Mouse (Mus musculus) neural tube, embryonic 11.5 days (tissue): ENCODE data around the gene BC024978. TPM values are rescaled to one million over a fixed set of nuclear protein-coding genes. Genes with fewer than 3 reads are reported as not detected.
A peak's percentile ranks its signal among the peaks of the same experiment; 100 is the strongest.

ENCODE experiments used
- ATAC-seq: fragments of 200-750 bp; cut with Nextera tagmentation; 2 replicates; pipeline ENCODE4 v1.8.0; 2017; ENCODE audit warnings: moderate number of reproducible peaks, mild to moderate bottlenecking, moderate TSS enrichment, moderate library complexity; ENCODE audit not compliant: insufficient read depth, low FRiP score, low TSS enrichment
- DNase-seq: peaks from one replicate; pipeline ENCODE4 v3.0.0-alpha.2; 2015; ENCODE audit warnings: low spot score
- H3K27ac ChIP-seq: fragments of 300-500 bp; sonication (generic); 2 replicates; pipeline ENCODE4 v1.5.1; 2014; ENCODE audit warnings: low read depth, mild to moderate bottlenecking, low read length
- H3K27me3 ChIP-seq: fragments of 300-500 bp; sonication (generic); 2 replicates; pipeline ENCODE4 v1.6.1; 2014; ENCODE audit warnings: mild to moderate bottlenecking, low read length, mixed read lengths; ENCODE audit not compliant: control insufficient read depth, insufficient read depth
- H3K36me3 ChIP-seq: fragments of 300-500 bp; sonication (generic); 2 replicates; pipeline ENCODE4 v1.6.1; 2014; ENCODE audit warnings: mild to moderate bottlenecking, low read length, moderate library complexity, mixed read lengths; ENCODE audit not compliant: control insufficient read depth, insufficient read depth
- H3K4me1 ChIP-seq: fragments of 300-500 bp; sonication (generic); 2 replicates; pipeline ENCODE4 v1.6.1; 2014; ENCODE audit warnings: low read length, mixed read lengths; ENCODE audit not compliant: control insufficient read depth, insufficient read depth
- H3K4me2 ChIP-seq: fragments of 300-500 bp; sonication (generic); 2 replicates; pipeline ENCODE4 v1.6.1; 2014; ENCODE audit warnings: low read depth, mild to moderate bottlenecking, moderate library complexity
- H3K4me3 ChIP-seq: fragments of 300-500 bp; sonication (generic); 2 replicates; pipeline ENCODE4 v1.5.1; 2014; ENCODE audit warnings: low read depth, low read length
- H3K9ac ChIP-seq: fragments of 300-500 bp; sonication (generic); 2 replicates; pipeline ENCODE4 v1.6.1; 2014; ENCODE audit warnings: mild to moderate bottlenecking, low read length
- H3K9me3 ChIP-seq: fragments of 300-500 bp; sonication (generic); 2 replicates; pipeline ENCODE4 v1.6.1; 2016; ENCODE audit warnings: low read length; ENCODE audit not compliant: control insufficient read depth
- WGBS: fragments of 180-500 bp; shearing (Covaris S2); extraction: QIAGEN DNeasy Blood & Tissue Kit; methylation state at CpG from one replicate; pipeline ENCODE4 v1.1.7; 2014; 5-methylcytosine and 5-hydroxymethylcytosine counted together
- polyA plus RNA-seq: library from polyadenylated mRNA; unstranded; fragments of >200 nt; fragmentation: Nextera tagmentation; extraction: Ambion mirVana; gene quantifications from 2 replicates; pipeline ENCODE4 v1.2.1, GENCODE M21; 2014

Gene BC024978
- 3.8 and 4.4 TPM in 2 replicates for polyA plus RNA-seq

- peak within 1 kb of the TSS; percentile 77 for H3K4me2 ChIP-seq
- H3K9ac ChIP-seq: peak within 1 kb of the TSS; percentile 77
- H3K27me3 ChIP-seq: no peaks in the 10 kb centered on the region
- ATAC-seq (peak; percentile 99), DNase-seq (peak; percentile 94)
- WGBS: under 1% methylated on average over 64 of the region's 64 CpGs
- H3K36me3 ChIP-seq: peaks cover 21% of the 10 kb centered on the region
- peak within 1 kb of the TSS; percentile 93 for H3K27ac ChIP-seq
- peak within 1 kb of the TSS; percentile 63 for H3K4me3 ChIP-seq
- H3K4me1 ChIP-seq: peaks cover 4% of the 10 kb centered on the region
- no peaks in the 10 kb centered on the region for H3K9me3 ChIP-seq
Measured at GRCm38 (mm10) chr7:27195681-27196611, at the start of gene BC024978, which contains the start of gene Snrpa. TSS of gene BC024978 (plus strand) at chr7:27195781. TSS of gene Snrpa (minus strand) at chr7:27196271.

GRCm38 (mm10) chr7:27153205-27153764 lies 42.3 kb upstream of the BC024978 start, which contains the start of gene Cyp2t4:
TSS of gene Cyp2t4 (plus strand) at chr7:27153714.
- ATAC-seq (no peak), DNase-seq (no peak)
- Histone ChIP-seq H3K9me3 (no peaks in the 10 kb centered on the region), H3K4me2 (no peak within 1 kb of the TSS), H3K4me1 (no peaks in the 10 kb centered on the region), H3K27ac (no peak within 1 kb of the TSS), H3K27me3 (no peaks in the 10 kb centered on the region), H3K4me3 (no peak within 1 kb of the TSS), H3K36me3 (peaks cover 6% of the 10 kb centered on the region), H3K9ac (no peak within 1 kb of the TSS)
- WGBS: 87% methylated on average over 10 of the region's 10 CpGs

GRCm38 (mm10) chr7:27156005-27156404 lies 39.6 kb upstream of the BC024978 start:
- Histone ChIP-seq H3K9me3 (no peaks in the 10 kb centered on the region), H3K27me3 (no peaks in the 10 kb centered on the region), H3K4me2 (no peak overlapping the region), H3K36me3 (peaks cover 14% of the 10 kb centered on the region), H3K27ac (no peak overlapping the region), H3K9ac (no peak overlapping the region), H3K4me1 (no peaks in the 10 kb centered on the region), H3K4me3 (no peak overlapping the region)
- DNase-seq (no peak), ATAC-seq (no peak)
- 87% methylated on average over 13 of the region's 13 CpGs for WGBS

GRCm38 (mm10) chr7:27158171-27158570 lies 37.4 kb upstream of the BC024978 start:
- DNase-seq (no peak), ATAC-seq (no peak)
- no peaks in the 10 kb centered on the region for H3K27me3 ChIP-seq
- 92% methylated on average over 9 of the region's 9 CpGs for WGBS
- no peak overlapping the region for H3K9ac ChIP-seq
- no peak overlapping the region for H3K4me2 ChIP-seq
- no peak overlapping the region for H3K27ac ChIP-seq
- H3K4me3 ChIP-seq: no peak overlapping the region
- H3K4me1 ChIP-seq: no peaks in the 10 kb centered on the region
- H3K36me3 ChIP-seq: peaks cover 17% of the 10 kb centered on the region
- no peaks in the 10 kb centered on the region for H3K9me3 ChIP-seq

- ATAC-seq: no peak
- H3K36me3 ChIP-seq: peaks cover 17% of the 10 kb centered on the region
- no peaks in the 10 kb centered on the region for H3K27me3 ChIP-seq
Measured at GRCm38 (mm10) chr7:27159256-27159655, 36.3 kb upstream of the BC024978 start.

GRCm38 (mm10) chr7:27159882-27160281 lies 35.7 kb upstream of the BC024978 start:
- Histone ChIP-seq H3K4me3 (no peak overlapping the region), H3K27ac (no peak overlapping the region), H3K9ac (no peak overlapping the region), H3K9me3 (no peaks in the 10 kb centered on the region), H3K36me3 (peaks cover 17% of the 10 kb centered on the region), H3K4me2 (no peak overlapping the region), H3K4me1 (peaks cover 12% of the 10 kb centered on the region), H3K27me3 (no peaks in the 10 kb centered on the region)
- ATAC-seq (peak; percentile 90), DNase-seq (peak; percentile 83)
- 22% methylated on average over 8 of the region's 8 CpGs for WGBS

More at GRCm38 (mm10) chr7:27159256-27159655, 36.3 kb upstream of the BC024978 start:
- Histone ChIP-seq H3K4me2 (no peak overlapping the region), H3K4me1 (peaks cover 6% of the 10 kb centered on the region), H3K27ac (no peak overlapping the region), H3K9me3 (no peaks in the 10 kb centered on the region), H3K9ac (no peak overlapping the region), H3K4me3 (no peak overlapping the region)
- WGBS: 94% methylated on average over 6 of the region's 6 CpGs
- DNase-seq: no peak

- DNase-seq (no peak), ATAC-seq (no peak)
- Histone ChIP-seq H3K4me3 (no peak overlapping the region), H3K27ac (no peak overlapping the region), H3K9ac (no peak overlapping the region), H3K9me3 (no peaks in the 10 kb centered on the region), H3K4me2 (no peak overlapping the region), H3K4me1 (peaks cover 20% of the 10 kb centered on the region), H3K36me3 (peaks cover 17% of the 10 kb centered on the region), H3K27me3 (no peaks in the 10 kb centered on the region)
- WGBS: 92% methylated on average over 3 of the region's 3 CpGs
Measured at GRCm38 (mm10) chr7:27160921-27161320, 34.7 kb upstream of the BC024978 start.

- DNase-seq: no peak
- Histone ChIP-seq H3K4me1 (peaks cover 20% of the 10 kb centered on the region), H3K27me3 (no peaks in the 10 kb centered on the region), H3K4me3 (no peak overlapping the region), H3K9ac (no peak overlapping the region), H3K36me3 (peaks cover 17% of the 10 kb centered on the region), H3K4me2 (no peak overlapping the region), H3K27ac (no peak overlapping the region), H3K9me3 (no peaks in the 10 kb centered on the region)
- no peak for ATAC-seq
- 77% methylated on average over 4 of the region's 4 CpGs for WGBS
Measured at GRCm38 (mm10) chr7:27161744-27162143, 33.8 kb upstream of the BC024978 start.
